Mouse (Mus musculus) neural tube, embryonic 11.5 days (tissue): Measurements from ENCODE around the gene Dlg1. TPM values are rescaled to one million over a fixed set of nuclear protein-coding genes. Genes with fewer than 3 reads are reported as not detected.

ENCODE experiments used
- ATAC-seq: fragments of 200-750 bp; cut with Nextera tagmentation; 2 replicates; pipeline ENCODE4 v1.8.0; 2017; ENCODE audit warnings: moderate number of reproducible peaks, mild to moderate bottlenecking, moderate TSS enrichment, moderate library complexity; ENCODE audit not compliant: insufficient read depth, low FRiP score, low TSS enrichment
- DNase-seq: peaks from one replicate; pipeline ENCODE4 v3.0.0-alpha.2; 2015; ENCODE audit warnings: low spot score
- H3K27ac ChIP-seq: fragments of 300-500 bp; sonication (generic); 2 replicates; pipeline ENCODE4 v1.5.1; 2014; ENCODE audit warnings: low read depth, mild to moderate bottlenecking, low read length
- H3K27me3 ChIP-seq: fragments of 300-500 bp; sonication (generic); 2 replicates; pipeline ENCODE4 v1.6.1; 2014; ENCODE audit warnings: mild to moderate bottlenecking, low read length, mixed read lengths; ENCODE audit not compliant: control insufficient read depth, insufficient read depth
- H3K36me3 ChIP-seq: fragments of 300-500 bp; sonication (generic); 2 replicates; pipeline ENCODE4 v1.6.1; 2014; ENCODE audit warnings: mild to moderate bottlenecking, low read length, moderate library complexity, mixed read lengths; ENCODE audit not compliant: control insufficient read depth, insufficient read depth
- H3K4me1 ChIP-seq: fragments of 300-500 bp; sonication (generic); 2 replicates; pipeline ENCODE4 v1.6.1; 2014; ENCODE audit warnings: low read length, mixed read lengths; ENCODE audit not compliant: control insufficient read depth, insufficient read depth
- H3K4me2 ChIP-seq: fragments of 300-500 bp; sonication (generic); 2 replicates; pipeline ENCODE4 v1.6.1; 2014; ENCODE audit warnings: low read depth, mild to moderate bottlenecking, moderate library complexity
- H3K4me3 ChIP-seq: fragments of 300-500 bp; sonication (generic); 2 replicates; pipeline ENCODE4 v1.5.1; 2014; ENCODE audit warnings: low read depth, low read length
- H3K9ac ChIP-seq: fragments of 300-500 bp; sonication (generic); 2 replicates; pipeline ENCODE4 v1.6.1; 2014; ENCODE audit warnings: mild to moderate bottlenecking, low read length
- H3K9me3 ChIP-seq: fragments of 300-500 bp; sonication (generic); 2 replicates; pipeline ENCODE4 v1.6.1; 2016; ENCODE audit warnings: low read length; ENCODE audit not compliant: control insufficient read depth
- WGBS: fragments of 180-500 bp; shearing (Covaris S2); extraction: QIAGEN DNeasy Blood & Tissue Kit; methylation state at CpG from one replicate; pipeline ENCODE4 v1.1.7; 2014; 5-methylcytosine and 5-hydroxymethylcytosine counted together
- polyA plus RNA-seq: library from polyadenylated mRNA; unstranded; fragments of >200 nt; fragmentation: Nextera tagmentation; extraction: Ambion mirVana; gene quantifications from 2 replicates; pipeline ENCODE4 v1.2.1, GENCODE M21; 2014

Gene Dlg1
- polyA plus RNA-seq, 1 experiment from 2014 or later: 23.8 TPM

DNA sequence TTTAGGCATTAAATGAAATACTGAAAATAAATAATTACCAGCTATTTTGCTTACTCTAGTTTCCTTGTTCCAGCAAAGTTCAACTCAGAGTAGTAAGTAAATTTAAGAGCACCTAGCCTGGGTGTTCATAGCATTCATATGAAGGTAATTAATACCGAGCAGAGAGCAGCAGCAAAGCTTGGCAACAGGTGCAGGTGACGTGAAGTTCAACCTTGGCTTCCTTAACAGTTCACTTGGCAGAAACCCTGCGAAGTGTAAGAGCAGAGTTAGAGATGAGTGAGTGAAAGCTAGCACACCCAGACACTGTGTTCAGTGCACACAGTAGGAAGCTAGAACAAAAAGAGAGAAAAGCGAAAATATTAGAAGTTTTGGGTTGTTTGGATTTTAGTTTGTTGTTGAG, 167.5 kb downstream of the Dlg1 start:
- 90% methylated on average over 4 of the region's 4 CpGs for WGBS
- no peak for ATAC-seq

DNA sequence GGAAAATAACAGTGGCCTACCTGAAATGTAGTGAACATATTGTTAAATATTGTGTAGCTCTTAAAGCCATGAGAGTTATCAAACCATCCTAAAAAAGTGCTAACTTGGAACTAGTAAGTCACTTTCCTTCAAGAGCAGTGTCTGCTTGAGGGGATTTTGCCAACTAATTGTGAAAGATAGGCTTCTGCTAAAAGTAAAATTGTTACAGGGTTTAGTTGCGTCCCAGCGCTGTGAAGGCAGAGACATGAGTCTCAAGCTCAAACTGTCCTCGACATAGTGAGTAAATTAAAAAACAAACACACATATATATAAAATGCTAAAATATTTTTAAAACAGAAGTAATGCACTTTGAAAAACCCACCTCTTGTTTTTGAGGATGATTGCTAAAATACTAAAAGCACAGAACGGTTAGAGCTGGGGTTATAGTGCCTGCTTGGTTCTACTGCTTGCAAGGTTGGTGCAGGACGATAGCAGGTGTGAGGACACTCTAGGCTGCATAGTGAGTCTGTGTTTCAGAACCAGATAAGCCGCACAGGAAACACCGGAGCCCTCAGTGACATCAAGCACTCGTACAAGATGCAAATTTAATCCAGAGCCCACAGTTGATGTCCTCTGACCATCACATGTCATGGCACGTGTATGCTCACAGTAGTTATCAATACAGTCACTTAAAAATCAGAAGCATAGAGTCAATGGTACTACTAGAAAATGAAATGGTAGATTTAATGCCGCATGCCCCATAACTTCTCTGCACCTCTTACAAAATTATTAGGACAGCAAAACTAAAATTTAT, 169.6 kb downstream of the Dlg1 start:
- H3K4me2 ChIP-seq: no peak overlapping the region
- H3K9ac ChIP-seq: no peak overlapping the region
- no peak overlapping the region for H3K4me3 ChIP-seq
- DNase-seq (no peak), ATAC-seq (no peak)
- H3K4me1 ChIP-seq: no peaks in the 10 kb centered on the region
- no peak overlapping the region for H3K27ac ChIP-seq
- WGBS: 94% methylated on average over 10 of the region's 10 CpGs
- no peaks in the 10 kb centered on the region for H3K27me3 ChIP-seq
- H3K9me3 ChIP-seq: no peaks in the 10 kb centered on the region
- H3K36me3 ChIP-seq: no peaks in the 10 kb centered on the region

More for the DNA sequence above, 167.5 kb downstream of the Dlg1 start:
- H3K4me2 ChIP-seq: no peak overlapping the region
- H3K27ac ChIP-seq: no peak overlapping the region
- DNase-seq: no peak
- no peaks in the 10 kb centered on the region for H3K36me3 ChIP-seq
- H3K27me3 ChIP-seq: no peaks in the 10 kb centered on the region
- no peak overlapping the region for H3K4me3 ChIP-seq
- no peaks in the 10 kb centered on the region for H3K9me3 ChIP-seq
- H3K4me1 ChIP-seq: no peaks in the 10 kb centered on the region
- H3K9ac ChIP-seq: no peak overlapping the region

DNA sequence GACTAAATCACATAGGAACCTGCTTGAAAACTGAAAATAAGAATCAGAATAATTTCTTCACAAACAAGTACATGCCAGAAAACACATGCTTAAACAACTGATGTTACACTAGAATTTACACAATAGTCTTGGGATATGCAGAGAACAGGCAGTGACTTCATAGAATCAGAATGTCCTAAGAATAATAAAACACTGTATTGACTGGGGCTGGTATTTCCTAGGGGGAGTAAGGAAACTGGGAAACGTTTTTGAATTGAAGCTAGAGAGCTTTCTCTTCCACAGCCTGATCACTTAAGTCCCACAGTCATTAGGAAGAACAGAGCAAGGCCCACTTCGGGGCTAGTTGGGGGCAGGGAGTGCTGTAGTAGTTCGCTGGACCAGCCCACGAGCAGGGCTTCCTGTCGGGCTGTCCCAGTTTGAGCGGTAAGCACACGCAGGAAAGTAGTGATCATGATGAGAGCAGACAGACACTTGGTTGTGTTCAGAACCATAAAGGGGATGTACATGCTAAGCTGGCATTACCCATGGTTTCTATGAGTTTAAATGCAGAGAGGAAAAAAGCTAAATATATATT, 170.9 kb downstream of the Dlg1 start:
- 75% methylated on average over 7 of the region's 7 CpGs for WGBS
- Histone ChIP-seq H3K9ac (no peak overlapping the region), H3K27me3 (no peaks in the 10 kb centered on the region), H3K36me3 (no peaks in the 10 kb centered on the region), H3K4me3 (no peak overlapping the region), H3K9me3 (no peaks in the 10 kb centered on the region), H3K4me1 (no peaks in the 10 kb centered on the region), H3K27ac (no peak overlapping the region), H3K4me2 (no peak overlapping the region)
- DNase-seq: no peak
- ATAC-seq: no peak

DNA sequence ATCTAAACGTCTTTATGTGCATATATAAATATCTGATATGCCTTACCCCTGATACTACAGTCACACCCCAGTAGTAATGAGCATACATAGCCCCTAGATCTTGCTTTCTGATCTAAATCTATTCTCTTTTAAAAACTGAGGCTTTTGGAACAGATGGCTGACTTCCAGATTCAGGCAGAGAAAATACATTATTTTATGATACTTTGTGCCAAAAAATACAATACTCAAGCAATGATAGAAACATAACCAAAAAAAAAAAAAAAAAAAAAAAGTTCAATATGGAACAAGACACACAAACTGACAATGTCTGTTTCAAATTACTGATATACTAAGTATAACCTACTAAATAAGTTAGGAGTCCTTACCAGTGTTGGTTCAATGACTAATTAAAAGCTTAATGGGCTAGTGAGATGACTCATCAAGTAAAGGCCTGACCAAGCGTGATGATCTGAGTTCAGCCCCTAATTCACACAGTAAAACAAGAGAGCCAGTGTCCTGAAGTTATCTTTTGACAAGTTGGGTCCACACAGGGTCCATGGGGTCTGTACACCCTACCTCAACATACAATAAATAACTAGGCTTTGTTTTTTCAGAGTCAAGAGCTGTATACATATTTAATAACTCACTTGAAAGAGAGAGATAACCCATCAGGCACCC, 171.5 kb downstream of the Dlg1 start:
- no peaks in the 10 kb centered on the region for H3K9me3 ChIP-seq
- H3K9ac ChIP-seq: no peak overlapping the region
- no peak overlapping the region for H3K27ac ChIP-seq
- no peak for ATAC-seq
- WGBS: 93% methylated on average over 2 of the region's 2 CpGs
- H3K36me3 ChIP-seq: no peaks in the 10 kb centered on the region
- no peaks in the 10 kb centered on the region for H3K4me1 ChIP-seq
- no peak for DNase-seq
- H3K4me3 ChIP-seq: no peak overlapping the region
- H3K4me2 ChIP-seq: no peak overlapping the region
- H3K27me3 ChIP-seq: no peaks in the 10 kb centered on the region

DNA sequence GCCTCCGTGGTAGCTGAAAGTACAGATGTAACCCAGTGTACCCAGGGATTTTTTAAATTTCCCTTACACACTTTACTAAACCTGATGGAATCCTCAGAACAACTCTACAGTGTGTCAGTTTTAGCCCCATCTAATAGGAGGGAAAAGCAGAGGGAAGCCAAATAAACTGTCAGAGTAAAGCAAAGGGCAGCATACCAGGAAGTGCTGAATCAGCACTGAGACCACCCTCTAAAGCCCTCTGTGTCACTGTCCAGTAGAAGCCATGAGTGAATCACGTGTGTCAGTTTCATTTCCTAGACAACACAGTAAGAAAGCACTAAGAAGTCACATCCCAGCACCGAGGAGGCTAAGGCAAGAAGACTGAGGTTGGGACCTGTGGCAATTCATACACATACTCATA, 174.1 kb downstream of the Dlg1 start:
- Histone ChIP-seq H3K27ac (no peak overlapping the region), H3K4me3 (no peak overlapping the region), H3K4me1 (no peaks in the 10 kb centered on the region), H3K36me3 (no peaks in the 10 kb centered on the region), H3K9ac (no peak overlapping the region), H3K4me2 (no peak overlapping the region), H3K27me3 (no peaks in the 10 kb centered on the region), H3K9me3 (no peaks in the 10 kb centered on the region)
- ATAC-seq: no peak
- DNase-seq: no peak
- 90% methylated on average over 3 of the region's 3 CpGs for WGBS

DNA sequence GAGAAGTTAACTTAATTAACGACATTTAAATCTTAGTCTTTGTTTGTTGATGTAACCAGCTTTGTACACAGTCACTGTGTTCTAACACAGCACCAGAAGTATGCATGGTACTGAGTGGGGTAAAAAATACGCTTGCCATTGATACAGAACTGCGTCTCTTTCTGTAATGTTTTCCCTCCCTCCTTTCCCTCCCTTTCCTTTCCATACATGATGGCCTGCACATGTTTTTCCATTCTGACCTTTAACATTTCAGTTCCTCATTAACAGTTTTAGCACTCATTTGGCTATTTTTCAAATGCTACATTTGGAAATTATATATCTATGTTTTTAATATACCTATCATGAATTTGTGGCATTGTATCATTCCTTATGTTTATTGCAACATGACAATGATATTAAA, 181.0 kb downstream of the Dlg1 start:
- WGBS: 86% methylated on average over 3 of the region's 3 CpGs
- DNase-seq: no peak
- ATAC-seq: no peak
- Histone ChIP-seq H3K4me2 (no peak overlapping the region), H3K4me3 (no peak overlapping the region), H3K4me1 (no peaks in the 10 kb centered on the region), H3K9ac (no peak overlapping the region), H3K36me3 (no peaks in the 10 kb centered on the region), H3K9me3 (no peaks in the 10 kb centered on the region), H3K27me3 (no peaks in the 10 kb centered on the region), H3K27ac (no peak overlapping the region)

DNA sequence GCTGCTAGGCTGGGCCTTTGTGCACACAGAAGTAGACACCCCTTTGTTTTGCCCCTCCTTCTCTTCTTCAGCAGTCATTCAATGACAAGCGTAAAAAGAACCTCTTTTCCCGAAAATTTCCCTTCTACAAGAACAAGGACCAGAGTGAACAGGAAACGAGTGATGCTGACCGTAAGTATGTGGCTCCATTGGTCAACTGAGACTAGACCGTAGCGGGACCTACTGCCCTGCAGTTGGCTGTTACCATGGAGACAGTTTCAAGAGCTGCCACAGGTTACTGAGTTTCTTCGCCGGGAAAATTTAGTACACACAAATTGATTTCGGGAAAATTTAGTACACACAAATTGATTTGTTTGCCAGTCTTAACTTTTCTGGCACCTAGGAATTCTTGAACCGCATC, 183.5 kb downstream of the Dlg1 start:
- no peaks in the 10 kb centered on the region for H3K9me3 ChIP-seq
- no peak overlapping the region for H3K27ac ChIP-seq
- DNase-seq (no peak), ATAC-seq (no peak)
- H3K36me3 ChIP-seq: no peaks in the 10 kb centered on the region
- no peak overlapping the region for H3K4me2 ChIP-seq
- WGBS: 68% methylated on average over 10 of the region's 10 CpGs
- no peaks in the 10 kb centered on the region for H3K4me1 ChIP-seq
- no peak overlapping the region for H3K9ac ChIP-seq
- no peak overlapping the region for H3K4me3 ChIP-seq
- H3K27me3 ChIP-seq: no peaks in the 10 kb centered on the region

DNA sequence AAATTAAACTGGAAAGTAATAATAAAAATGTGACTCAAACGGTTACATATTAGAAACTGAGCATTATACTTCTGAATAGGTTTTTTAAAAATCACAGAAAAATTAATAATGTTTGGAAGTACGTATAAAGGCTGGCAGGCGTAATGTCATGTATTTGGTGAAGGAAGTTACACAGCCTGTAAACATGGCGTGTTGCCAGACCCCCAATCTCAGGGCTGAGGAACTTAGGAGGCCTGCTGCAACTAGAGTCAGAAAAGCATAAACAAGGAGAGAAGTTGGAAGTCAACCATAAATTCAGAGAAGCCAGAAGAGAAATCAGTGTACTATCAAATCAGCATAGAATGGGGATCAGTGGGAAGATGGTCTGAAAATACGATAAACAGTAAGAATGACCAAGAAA, 200.7 kb downstream of the Dlg1 start:
- no peaks in the 10 kb centered on the region for H3K4me1 ChIP-seq
- 96% methylated on average over 5 of the region's 5 CpGs for WGBS
- H3K9ac ChIP-seq: no peak overlapping the region
- H3K4me2 ChIP-seq: no peak overlapping the region
- no peaks in the 10 kb centered on the region for H3K27me3 ChIP-seq
- H3K27ac ChIP-seq: no peak overlapping the region
- DNase-seq: no peak
- no peak overlapping the region for H3K4me3 ChIP-seq
- no peak for ATAC-seq
- H3K36me3 ChIP-seq: peaks cover 14% of the 10 kb centered on the region
- H3K9me3 ChIP-seq: 0 out of 2 replicates have a peak, but pooled peaks cover 2% of the 10 kb centered on the region

DNA sequence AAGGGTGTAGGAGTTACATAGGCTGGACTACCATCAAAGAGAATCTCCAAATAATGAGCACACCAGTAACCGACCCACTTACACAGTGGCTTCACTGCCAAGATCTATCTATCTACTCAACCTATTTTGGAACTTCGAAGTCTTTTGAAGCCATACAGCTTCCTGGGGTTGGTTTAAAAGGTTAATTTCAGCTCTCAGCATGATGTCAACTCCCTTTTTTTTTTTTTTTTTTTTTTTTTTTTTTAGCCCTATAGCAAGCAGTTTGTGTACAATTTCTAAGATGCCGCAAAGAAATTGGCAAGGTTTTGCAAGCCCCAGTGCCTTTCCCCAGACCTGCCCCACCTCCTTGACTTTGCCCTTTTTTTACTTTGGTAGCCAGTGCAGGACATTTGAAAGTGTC, 202.0 kb downstream of the Dlg1 start:
- DNase-seq (no peak), ATAC-seq (no peak)
- WGBS: 78% methylated on average over 3 of the region's 3 CpGs
- Histone ChIP-seq H3K4me3 (no peak overlapping the region), H3K9me3 (0 out of 2 replicates have a peak, but pooled peaks cover 2% of the 10 kb centered on the region), H3K4me1 (no peaks in the 10 kb centered on the region), H3K36me3 (peaks cover 14% of the 10 kb centered on the region), H3K4me2 (no peak overlapping the region), H3K27me3 (no peaks in the 10 kb centered on the region), H3K9ac (no peak overlapping the region), H3K27ac (no peak overlapping the region)
